In the genomic region with DNA sequence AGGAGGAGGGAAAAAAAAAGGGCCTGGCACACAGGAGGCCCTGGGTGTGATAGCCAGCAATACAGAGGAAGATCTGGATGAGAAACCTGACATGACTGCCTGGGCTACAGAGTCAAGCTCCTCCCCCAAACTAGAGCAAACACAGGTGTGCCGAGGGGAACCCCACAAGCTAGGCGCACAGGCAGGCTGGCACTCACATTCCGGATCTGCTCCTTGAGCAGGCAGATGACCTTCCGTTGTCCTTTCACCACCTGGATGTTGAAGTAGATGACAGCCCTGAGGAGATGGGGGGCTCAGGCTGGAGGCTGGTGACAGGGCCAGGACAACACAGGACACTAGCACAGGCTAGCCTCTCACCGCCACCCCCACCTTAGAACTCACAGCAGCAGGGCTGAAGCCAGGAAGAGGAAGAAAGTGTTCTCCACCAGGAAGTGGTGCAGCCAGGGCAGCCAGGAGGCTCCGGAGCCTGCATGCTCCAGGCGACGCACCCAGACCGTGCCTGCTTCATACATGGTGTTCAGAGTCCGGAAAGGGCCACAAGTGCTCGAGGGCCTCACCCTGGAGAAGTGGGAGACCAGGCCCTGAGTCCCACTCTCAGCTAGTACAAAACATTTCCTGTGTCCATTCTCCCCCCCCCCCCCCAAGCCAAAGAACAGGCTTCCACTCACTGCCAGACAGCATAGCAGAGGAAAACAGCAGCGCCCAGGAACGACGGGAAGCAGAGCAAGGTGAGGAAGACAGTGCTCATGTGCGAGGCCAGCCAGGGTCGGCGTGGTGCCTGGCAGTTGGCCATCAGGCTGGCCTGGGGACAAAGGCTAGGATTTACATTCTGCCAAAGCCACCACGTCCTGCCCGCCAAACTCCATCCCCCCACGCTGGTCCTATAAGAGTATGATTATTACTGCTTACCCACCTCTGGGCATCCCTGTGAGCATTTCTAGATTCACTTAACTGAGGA, we compare ENCODE assay signal across 14 mouse cellular contexts. TPM values are rescaled to one million over a fixed set of nuclear protein-coding genes. Genes with fewer than 3 reads are reported as not detected.
DNase-seq lines count a peak whose midpoint lies in the region; ATAC-seq and TF ChIP-seq lines count a peak whose summit lies in the region.
"Had no signal": no experiment of that assay in that cellular context is flagged by ENCODE, and none has a peak within 500 bp of the region (broad histone marks: within the 10 kb centered on the region; RNA-seq: fewer than 3 reads in every experiment).

No protein-coding gene starts in this region.

- no peak overlapping the region for H3K4me3 ChIP-seq in kidney, postnatal 0 days (replicated peaks; ENCODE audit: low read depth, low read length)
- no peak overlapping the region for H3K4me3 ChIP-seq in hindbrain, embryonic 16.5 days (ENCODE audit: low read length)
- H3K4me3 ChIP-seq in liver, postnatal 0 days (ENCODE audit: low read depth, low read length), result no peak overlapping the region

- WGBS in kidney, postnatal 0 days, result 69% methylated on average over 20 of the region's 20 CpGs
- 73% methylated on average over 20 of the region's 20 CpGs for WGBS in hindbrain, embryonic 16.5 days
- 80% methylated on average over 20 of the region's 20 CpGs for WGBS in liver, postnatal 0 days (ENCODE audit: insufficient replicate concordance)

- no peak for ATAC-seq in kidney, postnatal 0 days (replicated peaks; ENCODE audit: low FRiP score, low read depth)
- 0 out of 2 replicates have a peak, but pooled peaks have one; percentile 37 for ATAC-seq in hindbrain, embryonic 16.5 days
- ATAC-seq in monocyte, adult 5-6 weeks (replicated peaks; ENCODE audit: insufficient number of reproducible peaks, low FRiP score, low TSS enrichment, poor library complexity, severe bottlenecking), result 0 out of 2 replicates have a peak, but pooled peaks have one; percentile 7
- ATAC-seq in liver, postnatal 0 days, result no peak

- no peak for TF ChIP-seq CTCF in kidney, postnatal 0 days (IDR thresholded peaks at IDR 0.05; ENCODE audit: low read depth)
- no peak for TF ChIP-seq CTCF in liver, postnatal 0 days (IDR thresholded peaks at IDR 0.05; ENCODE audit: low read depth)

- no peak for TF ChIP-seq EP300 in liver, postnatal 0 days (IDR thresholded peaks at IDR 0.05; ENCODE audit: low read depth)

- H3K9me3 ChIP-seq in kidney, postnatal 0 days (replicated peaks; ENCODE audit: low read length), result no peaks in the 10 kb centered on the region
- H3K9me3 ChIP-seq in hindbrain, embryonic 16.5 days (ENCODE audit: control insufficient read depth, low read length), result no peaks in the 10 kb centered on the region
- H3K9me3 ChIP-seq in liver, postnatal 0 days (ENCODE audit: low read length), result no peaks in the 10 kb centered on the region
- H3K9me3 ChIP-seq: G1E had no signal

- H3K4me1 ChIP-seq in kidney, postnatal 0 days (replicated peaks; ENCODE audit: insufficient read depth, low read length), result 0 out of 2 replicates have a peak, but pooled peaks cover 3% of the 10 kb centered on the region
- peaks cover 7% of the 10 kb centered on the region; the same call in 1 of the 2 replicates for H3K4me1 ChIP-seq in hindbrain, embryonic 16.5 days (ENCODE audit: control insufficient read depth, insufficient read depth, low read depth, low read length)
- H3K4me1 ChIP-seq in liver, postnatal 0 days (ENCODE audit: insufficient read depth), result no peaks in the 10 kb centered on the region

- no peaks in the 10 kb centered on the region for H3K27me3 ChIP-seq in kidney, postnatal 0 days (ENCODE audit: insufficient read depth, low read length)
- H3K27me3 ChIP-seq in hindbrain, embryonic 16.5 days (replicated peaks; ENCODE audit: control insufficient read depth, insufficient read depth, low read length), result no peaks in the 10 kb centered on the region
- H3K27me3 ChIP-seq in liver, postnatal 0 days (ENCODE audit: insufficient read depth, low read length), result no peaks in the 10 kb centered on the region

- H3K27ac ChIP-seq in kidney, postnatal 0 days, result peak overlapping the region; percentile 47; the same call in 1 of the 2 replicates
- no peak overlapping the region for H3K27ac ChIP-seq in hindbrain, embryonic 16.5 days (ENCODE audit: low read depth, low read length)
- H3K27ac ChIP-seq in liver, postnatal 0 days (ENCODE audit: low read depth), result no peak overlapping the region
- H3K27ac ChIP-seq: macrophage had no signal

- H3K4me2 ChIP-seq in kidney, postnatal 0 days (ENCODE audit: low read length), result no peak overlapping the region
- no peak overlapping the region for H3K4me2 ChIP-seq in hindbrain, embryonic 16.5 days (ENCODE audit: low read length)
- H3K4me2 ChIP-seq in liver, postnatal 0 days (ENCODE audit: low read depth, low read length), result no peak overlapping the region
- H3K4me2 ChIP-seq: liver, embryonic 11.5 days had no signal

- peak; percentile 85 to 90 for DNase-seq in cerebellum, postnatal 10 days
- DNase-seq in cerebellum, adult 18-20 months, result no peak
- no peak for DNase-seq in kidney, postnatal 0 days (ENCODE audit: low spot score)
- no peak for DNase-seq in kidney, adult 11 months
- DNase-seq in adrenal gland, postnatal 25 days, result no peak
- DNase-seq in liver, postnatal 0 days, result no peak
- DNase-seq: heart, postnatal 36 days; right cerebral cortex, postnatal 25 days had no signal

- H3K9ac ChIP-seq in kidney, postnatal 0 days (ENCODE audit: low read depth, low read length), result no peak overlapping the region
- no peak overlapping the region for H3K9ac ChIP-seq in hindbrain, embryonic 16.5 days (ENCODE audit: low read depth, low read length)
- H3K9ac ChIP-seq in liver, postnatal 0 days (replicated peaks), result no peak overlapping the region

- H3K36me3 ChIP-seq in kidney, postnatal 0 days (ENCODE audit: insufficient read depth, low read length), result peaks cover 21% of the 10 kb centered on the region
- peaks cover 10% of the 10 kb centered on the region for H3K36me3 ChIP-seq in hindbrain, embryonic 16.5 days (ENCODE audit: control insufficient read depth, insufficient read depth, low read length)
- H3K36me3 ChIP-seq in liver, postnatal 0 days (replicated peaks; ENCODE audit: insufficient read depth, low read length), result peaks cover 83% of the 10 kb centered on the region

RNA-seq across cellular contexts. Expression of gene Tmc8, which starts 12.9 kb away (rescaled TPM):
- 2.3 and 3.6 TPM in 2 replicates for polyA plus RNA-seq in kidney, postnatal 0 days (2015; fragmentation: Nextera tagmentation; extraction: Ambion mirVana)
- polyA plus RNA-seq in hindbrain, embryonic 16.5 days (2015; fragmentation: Nextera tagmentation; extraction: Ambion mirVana), result 0.76 and 1.0 TPM in 2 replicates
- total RNA-seq in monocyte, adult 5-6 weeks (2017), result 11.8 to 27.8 TPM (median 18.2 TPM) in 3 replicates
- total RNA-seq in adrenal gland, postnatal 25 days (2021), result 3.1 and 4.6 TPM in 2 replicates
- polyA plus RNA-seq in liver, postnatal 0 days (2015; fragmentation: Nextera tagmentation; extraction: Ambion mirVana), result 6.3 and 6.8 TPM in 2 replicates

RNA-seq across cellular contexts. Expression of gene Tmc6, which starts 13.0 kb away (rescaled TPM):
- 38.8 and 39.2 TPM in 2 replicates for polyA plus RNA-seq in kidney, postnatal 0 days (2015; fragmentation: Nextera tagmentation; extraction: Ambion mirVana)
- polyA plus RNA-seq in hindbrain, embryonic 16.5 days (2015; fragmentation: Nextera tagmentation; extraction: Ambion mirVana), result 6.4 and 6.6 TPM in 2 replicates
- total RNA-seq in monocyte, adult 5-6 weeks (2017), result 81.0 to 99.7 TPM (median 93.0 TPM) in 3 replicates
- total RNA-seq in adrenal gland, postnatal 25 days (2021), result 31.9 and 43.5 TPM in 2 replicates
- 19.0 and 20.2 TPM in 2 replicates for polyA plus RNA-seq in liver, postnatal 0 days (2015; fragmentation: Nextera tagmentation; extraction: Ambion mirVana)

RNA-seq across cellular contexts. Expression of gene 6030468B19Rik, which starts 28.5 kb away (rescaled TPM):
- polyA plus RNA-seq in kidney, postnatal 0 days (2015; fragmentation: Nextera tagmentation; extraction: Ambion mirVana), result not detected in 2 replicates
- not detected in 2 replicates for polyA plus RNA-seq in hindbrain, embryonic 16.5 days (2015; fragmentation: Nextera tagmentation; extraction: Ambion mirVana)
- not detected in 3 replicates for total RNA-seq in monocyte, adult 5-6 weeks (2017)
- not detected in 2 replicates for total RNA-seq in adrenal gland, postnatal 25 days (2021)
- 32.7 and 33.8 TPM in 2 replicates for polyA plus RNA-seq in liver, postnatal 0 days (2015; fragmentation: Nextera tagmentation; extraction: Ambion mirVana)
- total RNA-seq: gastrocnemius, postnatal 36 days; heart, postnatal 36 days had no signal
- polyA plus RNA-seq: macrophage had no signal

RNA-seq across cellular contexts. Expression of gene Gm20708, which starts 40.5 kb away (rescaled TPM):
- 0.19 and 0.21 TPM in 2 replicates for polyA plus RNA-seq in kidney, postnatal 0 days (2015; fragmentation: Nextera tagmentation; extraction: Ambion mirVana)
- 1.1 and 1.8 TPM in 2 replicates for polyA plus RNA-seq in hindbrain, embryonic 16.5 days (2015; fragmentation: Nextera tagmentation; extraction: Ambion mirVana)
- 3.7 to 10.5 TPM (median 5.6 TPM) in 3 replicates for total RNA-seq in monocyte, adult 5-6 weeks (2017)
- total RNA-seq in adrenal gland, postnatal 25 days (2021), result 1.00 and 1.8 TPM in 2 replicates
- polyA plus RNA-seq in liver, postnatal 0 days (2015; fragmentation: Nextera tagmentation; extraction: Ambion mirVana), result 0.33 and 0.48 TPM in 2 replicates

RNA-seq across cellular contexts. Expression of gene Syngr2, which starts 40.5 kb away (rescaled TPM):
- polyA plus RNA-seq in kidney, postnatal 0 days (2015; fragmentation: Nextera tagmentation; extraction: Ambion mirVana), result 107 and 115 TPM in 2 replicates
- 17.4 and 20.9 TPM in 2 replicates for polyA plus RNA-seq in hindbrain, embryonic 16.5 days (2015; fragmentation: Nextera tagmentation; extraction: Ambion mirVana)
- 134 to 139 TPM (median 137 TPM) in 3 replicates for total RNA-seq in monocyte, adult 5-6 weeks (2017)
- 98.3 and 108 TPM in 2 replicates for total RNA-seq in adrenal gland, postnatal 25 days (2021)
- polyA plus RNA-seq in liver, postnatal 0 days (2015; fragmentation: Nextera tagmentation; extraction: Ambion mirVana), result 60.6 and 62.2 TPM in 2 replicates

Comparison
In these comparisons a context has a peak if more than half of its experiments do, and no peak if none do; other contexts are left out.
1. DNase-seq: peak in cerebellum, postnatal 10 days (2 of 2); none in cerebellum, adult 18-20 months (0 of 2), kidney, postnatal 0 days (single experiment), kidney, adult 11 months (single experiment), adrenal gland, postnatal 25 days (single experiment) and liver, postnatal 0 days (single experiment).
2. ATAC-seq: peak in hindbrain, embryonic 16.5 days (single experiment) and monocyte, adult 5-6 weeks (single experiment); none in kidney, postnatal 0 days (single experiment) and liver, postnatal 0 days (single experiment).
3. RNA of gene 6030468B19Rik, which starts 28.5 kb away (polyA plus RNA-seq): 32.7 to 33.8 TPM in liver, postnatal 0 days; not detected in kidney, postnatal 0 days and not detected in hindbrain, embryonic 16.5 days; every median in the first group is over 10 times any median in the second.